Mouse (Mus musculus) embryo, embryonic 9.5 days (tissue): Measurements from ENCODE around the gene Fjx1.

Experiments
- DNase-seq: peaks from one replicate; pipeline ENCODE4 v3.0.0-alpha.2; 2017; ENCODE audit errors: extremely low spot score

The Fjx1 gene

GRCm38 (mm10) chr2:102451671-102452549, at the start of gene Fjx1:
Fjx1 (minus strand) TSS chr2:102452499.
- peak; percentile 90 for DNase-seq

DNA sequence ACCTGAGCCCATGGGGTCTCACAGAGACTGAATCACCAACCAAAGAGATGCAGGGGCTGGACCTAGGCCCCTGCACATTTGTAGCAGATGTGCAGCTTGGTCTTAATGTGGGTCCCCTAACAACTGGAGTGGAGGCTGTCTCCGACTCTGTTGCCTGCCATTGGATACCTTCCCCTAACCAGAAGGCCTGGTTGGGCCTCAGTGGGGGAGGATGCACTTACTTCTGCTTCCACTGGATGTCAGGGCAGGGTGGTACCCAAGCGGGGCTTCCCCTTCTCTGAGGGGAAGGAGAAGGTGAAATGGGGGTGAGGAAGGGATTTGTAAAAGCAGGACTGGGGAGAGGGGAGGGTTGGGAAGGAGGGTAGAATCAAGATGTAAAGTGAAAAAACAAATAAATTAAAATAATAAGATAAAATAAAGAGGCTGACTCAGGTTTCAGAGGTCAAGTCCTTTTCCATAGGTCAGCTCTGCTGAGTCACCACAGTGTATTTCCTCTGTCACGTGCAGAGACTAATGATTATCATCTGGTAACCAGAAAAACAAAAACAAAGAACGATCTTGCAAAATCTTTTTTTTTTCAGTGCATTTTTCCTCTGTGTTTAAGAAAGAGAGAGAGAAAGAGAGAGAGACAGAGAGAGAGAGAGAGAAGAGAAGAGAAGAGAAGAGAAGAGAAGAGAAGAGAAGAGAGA, 47.8 kb upstream of the Fjx1 start:
- peak; percentile 8 for DNase-seq

DNA sequence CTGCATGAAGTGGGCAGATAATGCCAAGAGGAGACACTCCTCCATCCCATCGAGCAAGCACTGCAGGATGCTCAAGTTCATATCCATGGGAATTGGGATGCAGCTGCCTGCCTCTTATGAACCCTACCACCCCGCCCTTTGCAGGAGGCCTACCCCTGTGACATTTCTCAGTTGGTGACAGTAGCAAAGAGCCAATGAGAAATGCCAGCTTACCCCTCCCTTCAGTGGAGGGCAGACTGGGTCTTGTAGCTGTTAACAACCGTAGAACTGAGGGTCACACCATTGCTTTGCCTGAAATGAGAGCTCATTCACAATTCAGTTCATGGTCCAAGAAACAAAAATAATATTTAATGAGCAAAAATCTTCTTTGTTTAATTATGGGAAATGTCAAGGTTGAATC, 28.4 kb upstream of the Fjx1 start:
- DNase-seq = no peak

GRCm38 (mm10) chr2:102476101-102476500, 23.8 kb upstream of the Fjx1 start:
- no peak for DNase-seq

GRCm38 (mm10) chr2:102468645-102469044, 16.3 kb upstream of the Fjx1 start:
- no peak for DNase-seq

GRCm38 (mm10) chr2:102464342-102464732, 12.0 kb upstream of the Fjx1 start:
- no peak for DNase-seq

DNA sequence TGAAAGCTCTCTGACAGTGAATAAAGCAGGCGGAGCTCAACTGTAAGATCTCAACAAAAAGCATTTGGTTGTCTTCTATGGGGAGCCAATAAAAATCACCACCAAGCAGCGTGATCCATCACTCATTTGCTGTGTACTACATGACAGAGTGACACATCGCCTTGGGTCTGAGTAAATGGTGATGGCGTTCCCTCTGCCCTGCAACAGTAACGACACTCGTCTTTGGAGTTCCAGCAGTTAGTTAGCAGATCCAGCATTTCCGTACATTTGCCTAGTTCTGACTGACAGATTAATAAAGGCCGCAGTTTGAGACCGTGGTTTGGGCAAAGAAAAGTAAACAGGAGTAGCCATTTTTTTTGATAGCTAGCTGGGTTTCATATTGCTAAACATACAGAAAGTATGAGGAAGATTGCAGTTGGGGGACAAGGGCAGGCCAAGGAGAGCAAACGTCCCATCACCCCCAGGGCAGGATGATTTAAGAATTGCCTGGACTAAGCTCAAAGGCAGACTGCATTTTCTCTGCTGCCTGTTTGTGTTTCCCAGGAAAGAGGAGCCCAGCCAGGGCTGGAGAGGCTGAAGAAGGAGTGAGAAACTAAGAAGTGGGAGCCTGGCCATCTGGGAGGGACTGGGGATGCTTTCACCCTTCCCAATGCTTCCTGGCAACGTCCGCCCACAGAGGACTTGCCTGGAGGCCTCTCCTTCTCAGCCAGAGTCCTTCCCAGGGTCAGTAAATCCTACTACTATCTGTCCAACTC, 11.5 kb upstream of the Fjx1 start:
- DNase-seq = no peak

DNA sequence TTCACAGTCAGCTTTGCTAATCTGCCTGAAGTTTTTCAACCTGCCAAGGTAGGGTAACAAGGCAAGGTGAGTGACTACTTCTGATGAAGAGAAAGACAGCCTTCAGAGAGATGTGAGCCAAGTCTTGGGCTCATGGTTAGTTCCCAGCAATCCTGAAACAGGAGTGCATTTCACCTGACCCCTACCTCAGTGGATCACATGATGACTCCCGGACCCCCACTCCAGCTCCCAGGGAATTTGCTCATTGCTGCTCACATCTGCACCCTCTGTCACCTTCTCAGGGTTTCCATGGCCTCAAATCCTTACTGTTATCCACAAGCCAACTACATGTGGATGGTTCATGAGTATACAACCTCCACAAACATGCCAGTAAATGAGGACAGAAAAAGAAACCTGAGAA, 9.2 kb upstream of the Fjx1 start:
- no peak for DNase-seq

GRCm38 (mm10) chr2:102455126-102455525, 2.8 kb upstream of the Fjx1 start:
- no peak for DNase-seq

DNA sequence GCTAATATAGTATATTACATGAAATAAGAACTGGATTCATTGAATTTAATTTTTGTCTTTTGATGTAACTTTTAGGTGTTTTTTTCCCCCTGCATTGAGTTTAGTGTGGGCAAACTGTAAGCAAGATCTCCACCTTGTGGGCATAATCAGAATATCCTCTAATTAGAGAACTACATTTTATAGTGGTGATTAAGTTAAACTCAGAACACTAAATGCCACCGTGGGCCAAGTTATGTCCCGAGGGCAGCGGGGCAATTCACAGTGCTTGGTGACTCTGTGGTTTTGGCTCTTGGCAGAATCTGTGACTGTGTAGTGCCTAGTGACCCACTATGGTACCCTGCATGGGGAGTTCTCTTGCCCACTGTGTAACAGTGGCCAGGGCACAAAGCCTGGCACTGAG, 1.1 kb upstream of the Fjx1 start:
- no peak for DNase-seq

GRCm38 (mm10) chr2:102450761-102451670, 1.3 kb downstream of the Fjx1 start:
- peak; percentile 70 for DNase-seq

- DNase-seq = peak; percentile 68
Observed at GRCm38 (mm10) chr2:102450248-102450760, 2.0 kb downstream of the Fjx1 start.

- DNase-seq = peak; percentile 76
Observed at GRCm38 (mm10) chr2:102449630-102450247, 2.6 kb downstream of the Fjx1 start.

GRCm38 (mm10) chr2:102449056-102449455, 3.2 kb downstream of the Fjx1 start:
- no peak for DNase-seq

DNA sequence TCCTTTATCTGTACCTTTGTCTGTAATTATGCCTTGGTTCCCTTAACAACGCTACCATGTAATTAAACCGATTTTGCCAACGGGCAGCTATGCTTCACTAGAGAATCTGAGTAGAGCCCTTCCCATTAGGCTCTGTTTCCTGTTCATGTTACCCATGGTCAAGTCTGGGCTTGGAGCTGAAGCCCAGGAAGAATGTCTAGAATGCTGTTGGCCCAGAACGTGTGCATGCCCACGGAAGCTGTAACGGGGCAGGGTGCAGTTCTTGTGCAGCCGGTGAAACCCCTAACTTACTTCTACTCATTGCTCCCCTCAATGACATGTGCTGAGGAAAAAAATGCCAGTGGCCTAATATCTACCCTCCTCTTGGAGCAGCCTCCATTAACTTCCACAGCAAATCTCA, 4.5 kb downstream of the Fjx1 start:
- DNase-seq = no peak

- no peak for DNase-seq
Observed at GRCm38 (mm10) chr2:102446851-102447250, 5.4 kb downstream of the Fjx1 start.

GRCm38 (mm10) chr2:102437357-102438030, 14.8 kb downstream of the Fjx1 start:
- no peak for DNase-seq

- DNase-seq = no peak
Observed at GRCm38 (mm10) chr2:102433879-102434278, 18.4 kb downstream of the Fjx1 start.

DNA sequence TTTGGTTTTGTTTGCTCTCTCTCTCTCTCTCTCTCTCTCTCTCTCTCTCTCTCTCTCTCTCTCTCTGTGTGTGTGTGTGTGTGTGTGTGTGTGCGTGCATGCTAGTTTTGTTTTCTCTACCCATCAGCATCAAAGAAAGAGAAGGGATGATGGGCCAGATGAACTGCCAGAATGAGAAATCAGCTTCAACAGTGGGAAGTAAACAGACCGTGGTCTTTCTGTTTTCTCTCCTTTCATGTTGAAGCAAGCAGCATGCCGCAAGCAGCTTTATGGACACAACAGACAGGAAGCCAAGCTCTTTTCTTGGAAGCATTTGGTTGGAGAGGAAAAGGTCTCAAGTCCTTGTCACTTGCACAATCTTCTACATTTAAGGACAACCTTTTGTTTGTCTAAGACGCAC, 21.2 kb downstream of the Fjx1 start:
- DNase-seq = no peak

GRCm38 (mm10) chr2:102427974-102428373, 24.3 kb downstream of the Fjx1 start:
- no peak for DNase-seq
